31 mouse cellular contexts compared by ENCODE assay signal in the genomic region with DNA sequence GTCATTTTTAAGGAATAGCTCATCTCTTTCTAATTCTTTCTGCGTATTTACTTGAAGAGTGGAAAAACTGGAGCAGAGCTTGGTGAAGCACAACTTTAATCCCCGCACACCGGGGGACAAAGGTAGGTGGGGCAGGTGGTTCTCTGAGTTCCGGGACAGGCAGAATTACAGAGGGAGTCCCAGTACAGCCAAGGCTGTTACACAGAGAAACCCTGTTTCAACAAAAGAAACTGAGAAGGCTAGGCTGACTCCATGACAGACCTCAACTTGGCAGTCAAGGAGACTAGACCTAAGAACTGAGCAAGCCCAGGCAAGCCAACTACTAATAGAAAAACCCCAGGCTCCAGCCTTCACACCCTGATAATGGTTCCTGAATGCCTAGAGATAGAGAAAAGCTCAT. TPM values are rescaled to one million over a fixed set of nuclear protein-coding genes. Genes with fewer than 3 reads are reported as not detected.
"Had no signal": no experiment of that assay in that cellular context is flagged by ENCODE, and none has a peak within 500 bp of the region (broad histone marks: within the 10 kb centered on the region; RNA-seq: fewer than 3 reads in every experiment).

No protein-coding gene starts in this region.

- H3K4me3 ChIP-seq: heart, adult 2 months; heart, embryonic 13.5 days; heart, embryonic 15.5 days; kidney, embryonic 15.5 days; limb, embryonic 10.5 days; limb, embryonic 12.5 days; liver, embryonic 13.5 days; liver, embryonic 15.5 days had no signal

- ATAC-seq: hindbrain, postnatal 0 days; intestine, embryonic 16.5 days had no signal

- H3K4me2 ChIP-seq: heart, embryonic 11.5 days; heart, embryonic 13.5 days; heart, embryonic 15.5 days; hindbrain, embryonic 14.5 days; kidney, embryonic 15.5 days; limb, embryonic 12.5 days; liver, embryonic 11.5 days; liver, embryonic 13.5 days; liver, embryonic 15.5 days had no signal

- H3K9me3 ChIP-seq: heart, embryonic 13.5 days; heart, embryonic 15.5 days; kidney, embryonic 15.5 days; limb, embryonic 10.5 days; limb, embryonic 12.5 days; liver, embryonic 13.5 days; liver, embryonic 15.5 days had no signal

- H3K27ac ChIP-seq: heart, adult 2 months; heart, embryonic 13.5 days; heart, embryonic 15.5 days; hindbrain, embryonic 14.5 days; hindbrain, postnatal 0 days; kidney, embryonic 15.5 days; kidney, postnatal 0 days; limb, embryonic 10.5 days; limb, embryonic 12.5 days; liver, embryonic 13.5 days; liver, embryonic 15.5 days had no signal

- H3K4me1 ChIP-seq: heart, embryonic 13.5 days; liver, embryonic 13.5 days; liver, embryonic 15.5 days had no signal

- H3K36me3 ChIP-seq: heart, embryonic 13.5 days; heart, embryonic 15.5 days; kidney, embryonic 15.5 days; limb, embryonic 10.5 days; limb, embryonic 12.5 days; liver, embryonic 13.5 days; liver, embryonic 15.5 days had no signal

- H3K9ac ChIP-seq: heart, embryonic 13.5 days; heart, embryonic 15.5 days; hindbrain, embryonic 14.5 days; kidney, embryonic 15.5 days; limb, embryonic 12.5 days; liver, embryonic 13.5 days; liver, embryonic 15.5 days had no signal

- DNase-seq: gastrocnemius, postnatal 14 days; gastrocnemius, postnatal 36 days; heart, adult 11 months; heart, adult 2 months; heart, postnatal 14 days; heart, postnatal 36 days; kidney, adult 11 months; kidney, adult 2 months; kidney, adult 9 months; kidney, postnatal 14 days; kidney, postnatal 36 days; layer of hippocampus, adult 9-11 months; layer of hippocampus, postnatal 36 days; liver; liver, embryonic 13.5 days had no signal

RNA-seq across cellular contexts. Expression of a gene that starts 20.0 kb away (rescaled TPM):
- polyA plus RNA-seq: gonadal fat pad, adult 2 months; heart, adult 2 months; heart, embryonic 11.5 days; heart, postnatal 0 days; intestine, embryonic 14.5 days; intestine, embryonic 16.5 days; kidney, adult 2 months; kidney, embryonic 15.5 days; kidney, postnatal 0 days; large intestine, adult 2 months; liver, embryonic 13.5 days; liver, embryonic 15.5 days had no signal
